Comparison of ENCODE assay signal across 27 mouse cellular contexts in the genomic region with DNA sequence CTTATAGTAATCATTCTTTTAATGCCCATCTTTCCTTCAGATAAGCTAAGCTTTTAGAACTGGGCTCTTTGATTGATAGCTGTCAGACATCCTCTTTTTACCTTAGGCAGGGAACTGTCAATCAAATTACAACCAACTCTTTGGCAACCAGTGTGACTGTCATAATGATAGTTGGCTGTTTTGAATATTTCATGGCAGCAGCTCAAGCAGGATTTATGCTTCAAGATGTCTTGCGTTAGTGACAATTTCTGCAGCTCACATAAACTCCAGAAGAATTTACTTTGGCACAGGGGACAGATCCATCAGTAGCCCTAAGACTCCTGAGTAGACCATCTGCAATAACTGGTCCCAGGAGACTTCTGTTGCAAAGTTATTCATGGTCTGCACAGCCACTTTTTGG.
DNase-seq lines count a peak whose midpoint lies in the region; ATAC-seq and TF ChIP-seq lines count a peak whose summit lies in the region.
"Had no signal": no experiment of that assay in that cellular context is flagged by ENCODE, and none has a peak within 500 bp of the region (broad histone marks: within the 10 kb centered on the region; RNA-seq: fewer than 3 reads in every experiment).

No protein-coding gene starts in this region.

- no peaks in the 10 kb centered on the region for H3K9me3 ChIP-seq in embryonic facial prominence, embryonic 14.5 days (ENCODE audit: control insufficient read depth, low read length)
- no peaks in the 10 kb centered on the region for H3K9me3 ChIP-seq in embryonic facial prominence, embryonic 10.5 days
- H3K9me3 ChIP-seq in forebrain, embryonic 14.5 days (replicated peaks; ENCODE audit: control insufficient read depth, low read length): no peaks in the 10 kb centered on the region
- H3K9me3 ChIP-seq in forebrain, embryonic 15.5 days: no peaks in the 10 kb centered on the region
- no peaks in the 10 kb centered on the region for H3K9me3 ChIP-seq in forebrain, postnatal 0 days (ENCODE audit: low read length)
- no peaks in the 10 kb centered on the region for H3K9me3 ChIP-seq in forebrain, embryonic 11.5 days (ENCODE audit: control insufficient read depth, low read length)
- H3K9me3 ChIP-seq: embryonic facial prominence, embryonic 12.5 days; embryonic facial prominence, embryonic 15.5 days; G1E had no signal

- no peak overlapping the region for H3K9ac ChIP-seq in embryonic facial prominence, embryonic 14.5 days (ENCODE audit: low read depth, low read length)
- no peak overlapping the region for H3K9ac ChIP-seq in forebrain, embryonic 14.5 days (ENCODE audit: low read length)
- H3K9ac ChIP-seq in forebrain, embryonic 15.5 days (replicated peaks): no peak overlapping the region
- no peak overlapping the region for H3K9ac ChIP-seq in forebrain, postnatal 0 days
- H3K9ac ChIP-seq in forebrain, embryonic 11.5 days (ENCODE audit: low read length): no peak overlapping the region
- H3K9ac ChIP-seq: embryonic facial prominence, embryonic 12.5 days; embryonic facial prominence, embryonic 15.5 days had no signal

- no peaks in the 10 kb centered on the region for H3K27me3 ChIP-seq in embryonic facial prominence, embryonic 14.5 days (replicated peaks; ENCODE audit: control insufficient read depth, insufficient read depth, low read length)
- H3K27me3 ChIP-seq in embryonic facial prominence, embryonic 10.5 days (replicated peaks; ENCODE audit: low read depth, poor library complexity, severe bottlenecking): no peaks in the 10 kb centered on the region
- H3K27me3 ChIP-seq in forebrain, embryonic 14.5 days (replicated peaks; ENCODE audit: control insufficient read depth, insufficient read depth, low read length): no peaks in the 10 kb centered on the region
- H3K27me3 ChIP-seq in forebrain, embryonic 15.5 days: no peaks in the 10 kb centered on the region
- H3K27me3 ChIP-seq in forebrain, postnatal 0 days (ENCODE audit: insufficient read depth, low read length): no peaks in the 10 kb centered on the region
- H3K27me3 ChIP-seq in forebrain, embryonic 11.5 days (ENCODE audit: control insufficient read depth, insufficient read depth, low read length): no peaks in the 10 kb centered on the region
- H3K27me3 ChIP-seq: CH12.LX; embryonic facial prominence, embryonic 12.5 days; embryonic facial prominence, embryonic 15.5 days; Patski had no signal

- no peak overlapping the region for H3K4me3 ChIP-seq in embryonic facial prominence, embryonic 14.5 days (ENCODE audit: low read depth, low read length)
- no peak overlapping the region for H3K4me3 ChIP-seq in embryonic facial prominence, embryonic 10.5 days
- no peak overlapping the region for H3K4me3 ChIP-seq in forebrain, embryonic 14.5 days (ENCODE audit: low read depth, low read length)
- H3K4me3 ChIP-seq in forebrain, embryonic 15.5 days: no peak overlapping the region
- H3K4me3 ChIP-seq in forebrain, postnatal 0 days (ENCODE audit: low read depth, low read length): no peak overlapping the region
- H3K4me3 ChIP-seq in forebrain, embryonic 11.5 days (ENCODE audit: low read depth, low read length): no peak overlapping the region
- H3K4me3 ChIP-seq: embryonic facial prominence, embryonic 12.5 days; embryonic facial prominence, embryonic 15.5 days; erythroblast, embryonic 14.5 days had no signal

- no peaks in the 10 kb centered on the region for H3K4me1 ChIP-seq in embryonic facial prominence, embryonic 14.5 days (ENCODE audit: control insufficient read depth, insufficient read depth, low read length)
- no peaks in the 10 kb centered on the region for H3K4me1 ChIP-seq in embryonic facial prominence, embryonic 10.5 days
- H3K4me1 ChIP-seq in forebrain, embryonic 14.5 days (ENCODE audit: control insufficient read depth, insufficient read depth, low read length): 0 out of 2 replicates have a peak, but pooled peaks cover 3% of the 10 kb centered on the region
- H3K4me1 ChIP-seq in forebrain, embryonic 15.5 days: no peaks in the 10 kb centered on the region
- H3K4me1 ChIP-seq in forebrain, postnatal 0 days (ENCODE audit: insufficient read depth): no peaks in the 10 kb centered on the region
- no peaks in the 10 kb centered on the region for H3K4me1 ChIP-seq in forebrain, embryonic 11.5 days (replicated peaks; ENCODE audit: control insufficient read depth, insufficient read depth, low read length)
- H3K4me1 ChIP-seq: embryonic facial prominence, embryonic 12.5 days; embryonic facial prominence, embryonic 15.5 days had no signal

- TF ChIP-seq CTCF in forebrain, postnatal 0 days (IDR thresholded peaks at IDR 0.05; ENCODE audit: low read depth): no peak

- H3K36me3 ChIP-seq in embryonic facial prominence, embryonic 14.5 days (ENCODE audit: control insufficient read depth, insufficient read depth, low read length): no peaks in the 10 kb centered on the region
- H3K36me3 ChIP-seq in embryonic facial prominence, embryonic 10.5 days (replicated peaks): no peaks in the 10 kb centered on the region
- no peaks in the 10 kb centered on the region for H3K36me3 ChIP-seq in forebrain, embryonic 14.5 days (ENCODE audit: control insufficient read depth, insufficient read depth, low read length)
- H3K36me3 ChIP-seq in forebrain, embryonic 15.5 days: no peaks in the 10 kb centered on the region
- no peaks in the 10 kb centered on the region for H3K36me3 ChIP-seq in forebrain, postnatal 0 days (ENCODE audit: insufficient read depth)
- H3K36me3 ChIP-seq in forebrain, embryonic 11.5 days (ENCODE audit: control insufficient read depth, insufficient read depth, low read length): no peaks in the 10 kb centered on the region
- H3K36me3 ChIP-seq: embryonic facial prominence, embryonic 12.5 days; embryonic facial prominence, embryonic 15.5 days; G1E had no signal

- peak; percentile 3 for DNase-seq in embryonic facial prominence, embryonic 14.5 days (ENCODE audit: low spot score)
- no peak for DNase-seq in embryonic facial prominence, embryonic 10.5 days (ENCODE audit: low spot score)
- peak; percentile 11 for DNase-seq in forebrain, embryonic 14.5 days (ENCODE audit: low spot score)
- DNase-seq in forebrain, postnatal 0 days: peak; percentile 50
- DNase-seq in forebrain, embryonic 11.5 days (ENCODE audit: low spot score): no peak
- peak; percentile 70 for DNase-seq in gonadal fat pad, adult 2 months (ENCODE audit: low read depth)
- no peak for DNase-seq in gastrocnemius, adult 18-20 months (ENCODE audit: low spot score)
- DNase-seq: adrenal gland, adult 8-10 months; adrenal gland, postnatal 14 days; adrenal gland, postnatal 36 days; B cell, adult 2 months; cerebellum, adult 11 months; cerebellum, adult 18-20 months; cerebellum, adult 8-10 months; cerebellum, adult 9-11 months; cerebellum, postnatal 14 days; cerebellum, postnatal 36 days; embryo, embryonic 11 days had no signal

- no peak overlapping the region for H3K4me2 ChIP-seq in embryonic facial prominence, embryonic 14.5 days (ENCODE audit: low read depth, low read length)
- H3K4me2 ChIP-seq in forebrain, embryonic 14.5 days (ENCODE audit: low read length): no peak overlapping the region
- no peak overlapping the region for H3K4me2 ChIP-seq in forebrain, embryonic 15.5 days (replicated peaks)
- no peak overlapping the region for H3K4me2 ChIP-seq in forebrain, postnatal 0 days (ENCODE audit: low read depth)
- H3K4me2 ChIP-seq in forebrain, embryonic 11.5 days (ENCODE audit: low read depth, low read length, severe bottlenecking): no peak overlapping the region
- H3K4me2 ChIP-seq: embryonic facial prominence, embryonic 12.5 days; embryonic facial prominence, embryonic 15.5 days had no signal

- H3K27ac ChIP-seq in embryonic facial prominence, embryonic 14.5 days (replicated peaks; ENCODE audit: low read depth, low read length): no peak overlapping the region
- H3K27ac ChIP-seq in embryonic facial prominence, embryonic 10.5 days (replicated peaks): no peak overlapping the region
- no peak overlapping the region for H3K27ac ChIP-seq in forebrain, embryonic 14.5 days (ENCODE audit: low read depth, low read length)
- no peak overlapping the region for H3K27ac ChIP-seq in forebrain, embryonic 15.5 days (replicated peaks)
- H3K27ac ChIP-seq in forebrain, postnatal 0 days (ENCODE audit: low read depth, low read length): no peak overlapping the region
- no peak overlapping the region for H3K27ac ChIP-seq in forebrain, embryonic 11.5 days (ENCODE audit: low read depth, low read length)
- H3K27ac ChIP-seq: embryonic facial prominence, embryonic 12.5 days; embryonic facial prominence, embryonic 15.5 days had no signal

- WGBS in embryonic facial prominence, embryonic 14.5 days: 76% methylated on average over 1 of the region's 1 CpGs
- WGBS in embryonic facial prominence, embryonic 10.5 days: 94% methylated on average over 1 of the region's 1 CpGs
- WGBS in forebrain, embryonic 14.5 days: 86% methylated on average over 1 of the region's 1 CpGs
- 61% methylated on average over 1 of the region's 1 CpGs for WGBS in forebrain, embryonic 15.5 days
- WGBS in forebrain, postnatal 0 days: 57% methylated on average over 1 of the region's 1 CpGs
- WGBS in forebrain, embryonic 11.5 days: 92% methylated on average over 1 of the region's 1 CpGs

- no peak for ATAC-seq in embryonic facial prominence, embryonic 14.5 days (ENCODE audit: low read depth)
- ATAC-seq in forebrain, embryonic 14.5 days: no peak
- ATAC-seq in forebrain, embryonic 15.5 days (replicated peaks): no peak
- peak; percentile 74 for ATAC-seq in forebrain, postnatal 0 days
- no peak for ATAC-seq in forebrain, embryonic 11.5 days (replicated peaks; ENCODE audit: low FRiP score)
- ATAC-seq: activated CD4-positive, CD25-positive, alpha-beta regulatory T cell, adult 4 months; CD4-positive, CD25-positive, alpha-beta regulatory T cell, adult 4 months; Patski had no signal

Comparison
In these comparisons a context has a peak if more than half of its experiments do, and no peak if none do; other contexts are left out.
1. DNase-seq: peak in embryonic facial prominence, embryonic 14.5 days (single experiment), forebrain, embryonic 14.5 days (single experiment), forebrain, postnatal 0 days (single experiment) and gonadal fat pad, adult 2 months (single experiment); none in embryonic facial prominence, embryonic 10.5 days (single experiment), forebrain, embryonic 11.5 days (single experiment) and gastrocnemius, adult 18-20 months (single experiment).